Mouse (Mus musculus) neural tube, embryonic 14.5 days (tissue): ENCODE results near the gene Hdgfl1. TPM values are rescaled to one million over a fixed set of nuclear protein-coding genes. Genes with fewer than 3 reads are reported as not detected.

Source experiments
- ATAC-seq: fragments of 200-750 bp; cut with Nextera tagmentation; 2 replicates; pipeline ENCODE4 v1.8.0; 2017; ENCODE audit warnings: low read depth, mild to moderate bottlenecking, moderate TSS enrichment, moderate library complexity
- H3K27ac ChIP-seq: fragments of 300-500 bp; sonication (generic); 2 replicates; pipeline ENCODE4 v1.5.1; 2014; ENCODE audit warnings: low read depth, mild to moderate bottlenecking, control low read depth, low read length, moderate library complexity, mixed read lengths
- H3K27me3 ChIP-seq: fragments of 300-500 bp; sonication (generic); 2 replicates; pipeline ENCODE4 v1.6.1; 2014; ENCODE audit warnings: low read length; ENCODE audit not compliant: control insufficient read depth, insufficient read depth
- H3K36me3 ChIP-seq: fragments of 300-500 bp; sonication (generic); 2 replicates; pipeline ENCODE4 v1.6.1; 2014; ENCODE audit warnings: low read length, mixed read lengths; ENCODE audit not compliant: control insufficient read depth, insufficient read depth
- H3K4me1 ChIP-seq: fragments of 300-500 bp; sonication (generic); 2 replicates; pipeline ENCODE4 v1.6.1; 2014; ENCODE audit warnings: low read length; ENCODE audit not compliant: control insufficient read depth, insufficient read depth
- H3K4me2 ChIP-seq: fragments of 300-500 bp; sonication (generic); 2 replicates; pipeline ENCODE4 v1.6.1; 2014; ENCODE audit warnings: mild to moderate bottlenecking, low read depth, low read length, control low read depth
- H3K4me3 ChIP-seq: fragments of 300-500 bp; sonication (generic); 2 replicates; pipeline ENCODE4 v1.5.1; 2014; ENCODE audit warnings: low read depth, low read length, control low read depth, mixed read lengths
- H3K9ac ChIP-seq: fragments of 300-500 bp; sonication (generic); replicated peaks from 2 replicates; pipeline ENCODE4 v1.6.1; 2014; ENCODE audit warnings: low read depth, mild to moderate bottlenecking, control low read depth, low read length, mixed read lengths
- H3K9me3 ChIP-seq: fragments of 300-500 bp; sonication (generic); 2 replicates; pipeline ENCODE4 v1.6.1; 2016; ENCODE audit warnings: low read length; ENCODE audit not compliant: control insufficient read depth
- WGBS: fragments of 180-500 bp; shearing (Covaris S2); extraction: QIAGEN DNeasy Blood & Tissue Kit; methylation state at CpG from one replicate; pipeline ENCODE4 v1.1.7; 2014; 5-methylcytosine and 5-hydroxymethylcytosine counted together
- polyA plus RNA-seq: library from polyadenylated mRNA; unstranded; fragments of >200 nt; fragmentation: Nextera tagmentation; extraction: Ambion mirVana; gene quantifications from 2 replicates; pipeline ENCODE4 v1.2.1, GENCODE M21; 2014

Gene Hdgfl1
- polyA plus RNA-seq, 1 experiment from 2014 or later = not detected

DNA sequence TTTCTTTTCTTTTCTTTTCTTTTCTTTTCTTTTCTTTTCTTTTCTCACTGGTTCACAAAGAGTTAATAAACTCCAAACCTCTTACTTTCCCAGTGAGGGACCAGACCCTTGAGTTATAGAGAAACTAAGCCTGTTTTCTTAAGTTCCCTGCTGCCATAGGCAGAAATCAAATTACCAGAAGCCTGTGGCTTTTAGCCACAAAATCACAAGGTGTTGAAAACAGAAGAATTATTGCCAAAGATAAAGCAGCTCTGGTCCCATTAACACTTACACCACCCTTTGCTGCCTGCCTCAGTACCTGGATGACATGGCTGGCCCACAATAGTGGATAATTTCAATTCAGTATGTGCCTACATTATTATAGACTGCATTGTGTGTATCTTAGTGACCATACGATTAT lies 35.0 kb downstream of the Hdgfl1 start:
- Histone ChIP-seq H3K36me3 (no peaks in the 10 kb centered on the region), H3K27me3 (no peaks in the 10 kb centered on the region), H3K27ac (no peak overlapping the region), H3K9me3 (no peaks in the 10 kb centered on the region), H3K9ac (no peak overlapping the region), H3K4me1 (no peaks in the 10 kb centered on the region), H3K4me3 (no peak overlapping the region), H3K4me2 (no peak overlapping the region)
- WGBS = 73% methylated on average over 1 of the region's 1 CpGs
- no peak for ATAC-seq

DNA sequence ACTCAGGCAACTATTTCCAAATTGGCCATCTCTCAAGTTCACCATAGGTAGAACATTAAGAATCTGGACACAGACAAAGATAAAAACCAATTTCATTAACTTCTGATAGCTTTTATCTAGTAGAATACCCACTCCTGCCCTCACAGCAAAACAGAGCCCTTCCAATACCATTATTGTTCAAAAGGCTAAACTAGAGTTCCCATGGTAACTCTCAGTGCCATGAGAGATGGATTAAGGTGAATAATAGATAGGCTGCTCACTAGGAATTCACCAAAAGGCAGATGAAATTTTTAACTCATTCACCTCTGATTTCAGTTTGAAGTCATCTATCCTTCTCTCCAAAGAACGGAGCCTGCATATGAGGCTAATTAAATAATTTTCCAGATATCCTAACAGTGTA lies 45.7 kb downstream of the Hdgfl1 start:
- ATAC-seq = no peak
- H3K4me2 ChIP-seq = no peak overlapping the region
- no peak overlapping the region for H3K27ac ChIP-seq
- no peak overlapping the region for H3K4me3 ChIP-seq
- H3K9me3 ChIP-seq = no peaks in the 10 kb centered on the region
- no peak overlapping the region for H3K9ac ChIP-seq
- H3K4me1 ChIP-seq = no peaks in the 10 kb centered on the region
- no peaks in the 10 kb centered on the region for H3K36me3 ChIP-seq
- H3K27me3 ChIP-seq = no peaks in the 10 kb centered on the region
- WGBS = 86% methylated on average over 1 of the region's 1 CpGs

DNA sequence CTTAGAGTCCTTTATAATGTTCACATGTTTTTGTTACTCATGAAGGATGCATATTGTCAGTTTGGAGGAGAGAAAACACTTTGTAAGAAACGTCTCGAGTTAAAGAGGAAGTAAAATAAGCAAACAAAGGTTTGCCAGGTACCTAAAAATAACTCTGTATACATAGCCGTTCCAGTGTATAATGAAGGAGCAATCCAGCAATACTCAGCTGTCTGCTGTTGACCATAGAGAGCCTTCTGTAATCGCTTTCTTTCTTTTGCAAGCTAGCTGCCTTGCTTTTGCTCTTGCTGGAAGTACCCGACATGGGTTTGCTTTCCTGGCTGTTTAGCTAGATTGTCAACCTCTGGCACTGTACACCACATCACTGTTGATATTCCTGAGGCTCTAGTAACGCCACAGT lies 48.6 kb downstream of the Hdgfl1 start:
- no peak overlapping the region for H3K4me2 ChIP-seq
- H3K27ac ChIP-seq = no peak overlapping the region
- no peaks in the 10 kb centered on the region for H3K4me1 ChIP-seq
- H3K27me3 ChIP-seq = no peaks in the 10 kb centered on the region
- no peak for ATAC-seq
- no peak overlapping the region for H3K4me3 ChIP-seq
- no peaks in the 10 kb centered on the region for H3K36me3 ChIP-seq
- H3K9me3 ChIP-seq = no peaks in the 10 kb centered on the region
- 64% methylated on average over 6 of the region's 6 CpGs for WGBS
- no peak overlapping the region for H3K9ac ChIP-seq

DNA sequence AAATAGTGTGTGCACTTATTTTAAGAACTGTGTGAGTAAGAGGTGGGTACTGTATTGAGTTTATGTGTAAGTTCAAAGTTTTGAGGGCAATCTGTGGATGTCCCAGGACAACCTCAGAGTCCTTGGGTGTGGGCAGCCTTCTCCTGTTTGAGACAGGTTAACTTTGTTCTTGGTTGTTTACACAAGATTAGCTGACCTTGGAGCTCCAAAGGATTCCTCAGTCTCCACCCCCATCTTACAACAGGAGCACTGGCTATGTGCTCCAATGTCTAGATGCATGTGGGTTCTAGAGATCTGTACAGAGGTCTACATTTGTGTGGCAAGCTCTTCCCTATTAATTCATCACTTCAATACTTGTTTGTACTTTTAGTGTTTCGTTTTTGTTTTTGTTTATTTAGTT lies 49.0 kb downstream of the Hdgfl1 start:
- Histone ChIP-seq H3K9me3 (no peaks in the 10 kb centered on the region), H3K27me3 (no peaks in the 10 kb centered on the region), H3K27ac (no peak overlapping the region), H3K4me2 (no peak overlapping the region), H3K36me3 (no peaks in the 10 kb centered on the region), H3K9ac (no peak overlapping the region), H3K4me3 (no peak overlapping the region), H3K4me1 (no peaks in the 10 kb centered on the region)
- WGBS = 83% methylated on average over 1 of the region's 1 CpGs
- no peak for ATAC-seq

DNA sequence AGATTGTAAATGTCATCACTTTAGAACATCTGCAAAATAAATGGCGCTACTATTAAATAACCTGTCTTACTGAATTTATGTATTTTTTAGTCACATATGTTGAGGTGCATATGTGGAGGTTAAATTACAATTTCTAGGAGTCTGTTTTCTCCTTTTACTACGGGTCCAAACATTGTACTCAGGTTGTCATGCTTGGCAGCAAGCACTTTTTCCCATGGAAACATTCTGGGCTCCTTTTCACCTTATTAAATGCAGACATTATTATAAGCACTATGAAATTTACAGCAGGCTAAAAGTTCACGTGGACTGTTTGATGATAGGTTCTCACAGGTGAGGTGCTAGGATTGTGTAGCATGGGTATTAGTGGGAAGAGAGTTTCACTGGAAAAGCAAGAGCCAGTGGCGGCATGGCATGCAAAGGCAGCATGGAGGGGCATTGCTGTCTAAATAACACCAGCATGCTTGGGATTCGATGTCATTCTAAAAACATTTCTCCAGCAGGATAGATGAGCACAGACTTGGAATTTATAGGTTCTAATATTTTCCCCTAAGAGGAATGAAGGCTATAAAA lies 50.7 kb downstream of the Hdgfl1 start:
- H3K9me3 ChIP-seq = no peaks in the 10 kb centered on the region
- no peak for ATAC-seq
- H3K27ac ChIP-seq = no peak overlapping the region
- no peaks in the 10 kb centered on the region for H3K36me3 ChIP-seq
- no peaks in the 10 kb centered on the region for H3K27me3 ChIP-seq
- H3K4me2 ChIP-seq = no peak overlapping the region
- H3K4me1 ChIP-seq = no peaks in the 10 kb centered on the region
- H3K4me3 ChIP-seq = no peak overlapping the region
- no peak overlapping the region for H3K9ac ChIP-seq
- WGBS = 74% methylated on average over 5 of the region's 5 CpGs
